Mouse (Mus musculus): ENCODE results near the gene Gm27027.

Gene Gm27027

DNA sequence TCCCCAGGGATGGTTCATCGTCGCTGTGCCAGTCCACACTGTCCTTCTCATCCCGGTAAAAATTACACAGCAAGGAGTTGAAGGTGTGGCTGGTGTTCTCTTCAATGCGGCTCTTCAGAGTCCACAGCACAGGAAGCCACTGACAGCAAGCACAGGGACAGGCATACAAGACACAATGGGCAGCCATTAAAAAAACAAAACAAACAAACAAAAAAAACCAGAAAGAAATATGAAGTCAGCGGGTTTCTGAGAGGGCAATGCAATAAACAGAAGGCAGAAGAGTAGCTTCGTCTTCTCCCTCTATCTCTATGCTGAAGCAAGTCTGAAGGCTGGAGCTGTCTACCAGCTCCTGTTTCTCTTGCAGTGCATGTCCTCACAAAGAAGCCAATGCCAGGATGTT lies at the start of gene Gm27027:
Gene Gm27027 (minus strand): TSS at position 101 of the 400 bp plus-strand sequence.
- no peak for DNase-seq (ENCODE audit: low read depth, low spot score)

GRCm38 (mm10) chr2:94045411-94046090 lies 49.4 kb upstream of the Gm27027 start:
- no peak for DNase-seq (ENCODE audit: low read depth, low spot score)

DNA sequence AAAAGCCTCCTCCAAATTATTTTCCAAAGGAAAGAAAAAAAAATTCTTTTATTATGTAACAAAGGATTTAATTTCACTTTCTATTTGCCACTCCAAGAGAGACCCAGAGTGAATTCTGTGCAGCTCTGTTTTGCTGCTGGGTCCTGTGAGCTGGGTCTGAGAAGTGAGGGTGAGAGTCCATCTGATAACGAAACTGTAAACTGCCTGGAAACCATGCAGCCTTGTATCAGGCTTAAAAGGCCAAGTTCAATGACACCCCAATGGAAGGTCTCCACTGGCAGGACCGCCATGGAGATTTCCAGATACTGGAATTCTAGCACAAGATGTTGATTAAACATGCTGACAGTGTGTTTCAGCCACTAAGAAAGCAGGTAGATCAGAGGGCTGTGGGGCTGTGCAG lies 48.0 kb upstream of the Gm27027 start:
- DNase-seq (ENCODE audit: low read depth, low spot score) = no peak

DNA sequence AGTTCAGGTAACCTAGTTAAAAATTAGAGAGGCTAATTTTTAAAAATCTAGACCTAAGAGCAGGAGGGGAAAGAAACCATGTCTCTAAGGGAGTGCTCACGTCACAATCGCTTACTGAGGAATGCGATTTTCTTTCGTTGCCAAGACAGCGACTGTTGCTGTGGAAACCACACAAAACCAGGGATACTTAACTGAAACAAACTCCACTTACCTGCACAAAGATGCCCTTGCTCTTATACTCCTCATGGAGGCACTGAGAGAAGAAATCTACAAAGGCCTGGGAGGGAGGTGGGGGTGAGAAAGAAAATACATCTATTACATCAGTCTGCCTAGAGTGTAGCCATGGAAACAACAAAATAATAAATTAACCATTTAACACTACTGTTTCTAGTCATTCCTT lies 47.5 kb upstream of the Gm27027 start:
- DNase-seq (ENCODE audit: low read depth, low spot score) = no peak

DNA sequence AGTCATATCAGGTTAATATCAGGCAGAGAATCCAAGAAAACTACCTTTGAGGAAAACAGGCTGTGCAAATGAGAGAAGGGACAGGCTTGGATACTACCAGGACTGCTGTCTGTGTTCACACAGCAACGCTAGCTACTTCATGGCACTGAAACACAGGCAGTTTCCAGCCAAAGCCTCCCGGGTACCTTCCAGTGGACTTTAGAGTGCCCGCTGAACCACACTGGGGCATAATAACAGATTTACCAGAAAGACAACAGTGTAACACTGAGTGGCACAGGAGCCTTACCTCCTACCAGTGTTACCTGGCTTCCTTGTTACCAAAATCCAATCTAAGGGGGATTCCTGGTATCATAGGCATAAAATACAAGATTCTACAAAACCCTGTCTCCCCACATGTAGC lies 46.3 kb upstream of the Gm27027 start:
- DNase-seq (ENCODE audit: low read depth, low spot score) = no peak

DNA sequence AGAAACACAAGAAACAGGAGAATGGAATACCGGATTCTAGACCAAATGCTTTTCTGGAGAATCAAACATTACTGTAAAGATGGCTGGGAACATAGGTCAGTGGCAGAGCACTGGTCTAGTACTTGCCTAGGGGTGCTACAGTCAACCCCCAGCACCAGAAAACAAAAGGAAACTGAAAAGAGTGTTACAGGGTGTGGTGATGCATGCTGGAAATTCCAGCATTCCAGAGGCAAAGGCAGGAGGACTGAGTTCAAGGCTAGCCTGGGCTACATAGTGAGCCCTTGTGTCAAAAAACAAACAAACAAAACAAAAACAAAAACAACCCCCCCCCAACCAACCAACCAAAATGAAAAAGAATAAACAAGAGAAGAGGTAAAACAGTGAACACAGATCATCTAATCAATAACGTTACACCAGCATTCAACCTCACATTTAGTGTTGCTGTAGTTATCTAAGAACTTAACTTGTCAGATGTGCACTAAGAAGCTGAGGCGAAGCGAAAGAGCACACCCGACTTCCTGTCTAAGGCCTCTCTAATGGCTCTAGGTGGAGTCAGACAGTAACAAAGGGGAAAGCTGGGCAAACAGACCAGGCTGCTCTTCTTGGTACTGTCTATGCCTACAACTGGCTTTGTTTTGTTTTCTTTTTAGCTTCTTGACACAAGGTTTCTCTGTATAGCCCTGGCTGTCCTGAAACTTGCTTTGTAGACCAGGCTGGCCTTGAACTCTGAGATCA lies 44.4 kb upstream of the Gm27027 start:
- peak; percentile 24 for DNase-seq (ENCODE audit: low read depth, low spot score)

DNA sequence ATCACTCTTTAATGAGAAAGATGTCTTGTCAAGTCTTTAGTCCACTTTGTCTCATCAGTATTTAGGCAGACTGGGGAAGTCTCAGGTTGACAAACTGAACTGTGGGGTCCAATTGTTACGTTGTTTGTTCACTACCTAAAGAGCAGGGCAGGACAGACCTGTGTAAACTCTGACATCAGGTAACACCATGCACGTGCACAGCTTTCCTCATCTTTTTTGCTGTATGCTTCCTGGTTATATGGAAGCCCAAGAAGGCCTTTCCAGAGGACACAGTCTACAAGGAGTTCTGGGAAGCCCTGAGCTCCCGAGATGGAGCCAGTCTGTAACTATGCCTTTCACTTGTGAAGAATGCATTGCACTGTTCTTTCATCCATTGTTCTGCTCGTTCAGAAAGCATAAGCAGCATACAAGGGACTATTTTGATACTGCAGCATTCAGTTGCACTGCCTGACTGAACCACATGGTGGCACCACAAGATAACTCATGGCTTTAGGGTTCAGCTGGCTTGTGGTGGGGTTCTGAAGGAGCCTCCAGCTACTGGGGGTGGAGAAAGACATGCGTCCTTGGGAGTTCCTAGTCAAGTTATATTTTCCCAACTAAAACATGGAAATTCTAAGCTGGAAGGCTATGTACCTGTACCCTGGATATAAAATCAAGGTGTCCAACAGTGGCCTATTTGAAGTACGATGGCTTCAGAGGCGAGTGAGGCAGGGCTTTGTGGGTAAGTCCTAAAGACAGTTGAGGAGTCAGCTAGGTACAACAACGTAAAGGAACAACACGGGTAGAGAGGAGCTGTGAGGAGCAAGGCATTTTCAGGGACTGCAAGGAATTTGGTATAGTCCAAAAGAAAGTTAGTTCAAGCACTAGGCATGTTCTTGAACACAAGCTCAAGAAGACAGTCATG lies 39.5 kb upstream of the Gm27027 start:
- no peak for DNase-seq (ENCODE audit: low read depth, low spot score)

- no peak for DNase-seq (ENCODE audit: low read depth, low spot score)
Measured at GRCm38 (mm10) chr2:94030602-94031001, 34.4 kb upstream of the Gm27027 start.

- DNase-seq (ENCODE audit: low read depth, low spot score) = no peak
Measured at GRCm38 (mm10) chr2:94024637-94025036, 28.5 kb upstream of the Gm27027 start.

GRCm38 (mm10) chr2:94010335-94011291 lies 14.5 kb upstream of the Gm27027 start, which contains the start of gene Alkbh3:
TSS of gene Alkbh3 (minus strand) at chr2:94010807.
- DNase-seq (ENCODE audit: low read depth, low spot score) = peak; percentile 83

DNA sequence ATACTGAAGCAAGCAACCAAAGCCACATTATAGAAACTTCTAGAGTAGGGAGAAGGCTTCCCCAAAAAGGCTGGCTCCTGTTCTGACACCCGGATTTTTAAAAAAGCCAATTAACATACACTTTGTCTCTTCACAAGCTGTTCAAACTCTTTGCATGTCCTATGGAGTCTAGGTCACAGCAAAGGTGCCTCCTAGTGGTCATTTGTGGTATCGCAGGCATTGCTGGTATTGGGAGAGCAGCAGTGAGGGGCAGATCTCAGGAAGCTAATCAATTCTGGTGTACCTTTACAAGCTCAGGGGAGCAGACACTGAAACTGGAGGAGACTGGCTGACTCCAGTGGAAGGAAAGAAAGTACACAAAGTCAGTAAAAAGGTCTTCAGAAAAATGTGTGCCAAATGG lies 6.2 kb upstream of the Gm27027 start:
- DNase-seq (ENCODE audit: low read depth, low spot score) = peak; percentile 43

DNA sequence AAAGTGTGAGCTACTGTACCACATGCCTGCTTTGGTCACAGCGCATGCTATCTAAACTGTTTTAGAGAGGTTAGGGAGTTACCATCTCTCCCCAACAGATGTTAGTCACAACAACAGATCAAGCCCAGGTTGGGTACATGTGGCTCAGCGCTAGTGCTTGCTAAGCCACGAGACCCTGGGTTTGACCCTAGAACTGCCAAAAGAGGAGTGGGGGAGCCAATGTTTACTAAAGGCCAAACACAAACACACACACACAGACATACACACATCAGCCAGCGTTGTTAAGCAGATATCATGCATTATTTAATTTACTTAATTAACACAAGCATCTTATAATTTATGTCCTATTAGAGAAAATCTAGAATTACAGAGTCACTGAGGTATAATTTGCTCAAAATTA lies 5.8 kb upstream of the Gm27027 start:
- DNase-seq (ENCODE audit: low read depth, low spot score) = no peak

DNA sequence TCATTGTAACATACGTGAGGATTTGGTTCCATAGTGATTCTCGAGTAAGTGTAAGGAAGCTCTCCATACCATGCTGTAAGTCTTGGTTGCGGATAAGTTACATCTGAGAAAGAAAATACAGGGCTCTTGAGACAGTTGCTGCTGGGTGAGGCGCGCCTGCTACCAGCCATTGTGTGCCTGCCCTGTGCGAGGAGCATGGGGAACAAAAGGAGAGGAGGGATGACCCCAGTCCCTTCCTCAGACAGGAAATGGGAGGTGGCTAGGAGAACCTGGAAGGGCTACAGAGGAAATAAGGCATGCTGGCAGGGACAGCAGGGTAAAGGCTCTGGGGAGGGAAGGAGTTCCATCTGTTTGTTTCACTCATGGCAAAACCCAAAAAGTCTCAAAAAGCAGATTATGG lies 5.3 kb upstream of the Gm27027 start:
- no peak for DNase-seq (ENCODE audit: low read depth, low spot score)

DNA sequence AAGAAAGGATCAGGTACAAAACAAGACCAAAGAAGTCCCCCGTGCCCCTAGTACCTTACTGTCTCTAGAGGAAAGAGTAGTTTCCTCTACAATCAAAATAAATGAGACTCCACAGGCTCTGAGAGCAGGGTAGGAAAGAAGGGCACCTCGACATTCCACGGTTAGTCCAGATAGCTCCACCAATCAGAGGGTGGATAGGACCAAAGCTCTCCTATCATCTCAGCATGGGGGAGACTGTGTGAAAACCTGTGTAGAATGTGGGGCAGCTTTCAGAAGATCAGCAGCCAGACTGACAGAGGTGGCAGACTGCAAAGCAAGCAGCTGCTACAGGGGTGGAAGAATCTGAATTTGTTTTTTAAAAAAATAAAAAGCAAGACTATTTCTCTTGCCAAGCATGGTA lies 3.3 kb downstream of the Gm27027 start:
- no peak for DNase-seq (ENCODE audit: low read depth, low spot score)

- no peak for DNase-seq (ENCODE audit: low read depth, low spot score)
Measured at GRCm38 (mm10) chr2:93992259-93992658, 3.9 kb downstream of the Gm27027 start.

DNA sequence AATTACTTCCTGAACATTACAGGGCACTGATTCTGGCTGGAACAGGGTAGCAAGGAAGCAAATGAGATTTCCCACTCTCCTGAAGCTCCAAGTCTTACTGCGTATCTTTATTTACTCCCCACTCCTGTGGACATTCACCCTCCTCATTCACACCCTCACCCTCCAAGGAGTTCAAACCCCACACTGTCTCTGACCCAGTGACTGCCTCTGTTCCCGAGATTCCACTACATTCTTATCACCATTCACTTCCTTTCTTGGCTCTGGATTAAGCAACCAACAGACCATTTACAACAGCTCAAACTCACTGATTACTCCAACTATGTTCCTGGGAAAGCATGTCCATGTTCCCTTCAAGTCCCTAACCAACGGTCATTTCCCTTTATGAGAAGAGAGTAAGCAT lies 4.8 kb downstream of the Gm27027 start:
- no peak for DNase-seq (ENCODE audit: low read depth, low spot score)

DNA sequence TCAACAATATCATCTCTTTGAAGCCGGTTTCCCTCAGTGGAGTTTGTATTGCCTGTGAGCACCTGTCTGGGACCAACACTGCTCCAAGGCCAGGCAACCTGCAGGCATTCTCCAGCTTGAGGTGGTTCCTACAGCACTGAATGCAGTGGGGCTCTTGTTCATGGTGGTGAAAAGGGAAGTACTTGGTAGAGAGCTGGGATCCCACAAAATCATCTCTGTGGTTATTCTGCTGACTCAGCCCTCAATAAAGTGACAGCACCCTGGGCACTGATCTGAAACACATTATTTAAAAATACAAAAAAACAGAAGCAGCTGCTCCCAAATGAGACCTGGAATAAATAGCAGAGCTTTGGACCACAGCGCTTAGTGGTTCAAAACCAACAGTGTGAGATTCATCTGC lies 7.7 kb downstream of the Gm27027 start:
- no peak for DNase-seq (ENCODE audit: low read depth, low spot score)

DNA sequence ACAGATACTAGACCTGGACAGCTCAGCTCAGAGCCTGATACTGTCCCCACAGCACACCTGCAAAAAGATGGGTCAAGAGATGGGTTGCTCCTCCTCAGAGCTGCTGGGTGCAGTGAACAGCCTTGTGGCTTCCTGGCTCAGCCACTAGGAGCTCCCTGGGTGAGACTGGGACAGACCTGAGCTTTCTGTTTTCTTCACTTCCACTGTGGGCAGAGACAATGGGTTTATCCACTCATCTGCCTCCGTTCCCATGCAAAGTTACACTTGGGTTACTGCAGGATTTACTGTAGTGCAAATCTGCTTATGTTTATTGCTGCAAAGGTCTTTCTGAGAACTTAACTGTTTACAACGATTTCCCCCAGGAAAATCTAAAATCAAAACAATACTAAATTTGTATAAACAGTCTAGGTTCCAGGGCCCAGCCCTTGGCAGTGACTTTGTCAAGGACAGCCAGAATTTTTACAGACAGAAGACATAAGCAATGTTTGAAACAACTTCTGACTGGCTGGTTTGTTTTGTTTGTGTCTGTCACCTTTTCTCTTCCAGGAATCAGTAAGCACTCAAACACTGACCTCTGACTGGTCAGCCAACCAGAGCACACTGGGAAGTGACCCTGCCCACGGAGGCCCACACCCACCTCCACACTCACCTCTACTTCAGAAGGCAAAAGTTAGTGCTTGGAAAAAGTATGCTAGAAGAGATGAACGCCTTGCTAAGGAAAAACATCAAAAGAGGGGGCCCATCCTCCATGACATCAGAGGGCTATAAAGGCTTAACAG lies 13.5 kb downstream of the Gm27027 start:
- no peak for DNase-seq (ENCODE audit: low read depth, low spot score)

GRCm38 (mm10) chr2:93979249-93980120 lies 16.7 kb downstream of the Gm27027 start:
- DNase-seq (ENCODE audit: low read depth, low spot score) = no peak
